Mouse (Mus musculus) testis, postnatal 10 days (tissue): Measurements from ENCODE around the gene Stk17b.
"Not testable (repeated sequence)": the region's sequence is repeated elsewhere in the genome, so short reads cannot be mapped to it uniquely, and the experiment has no call there.

Experiments used
- DNase-seq: peaks from one replicate; pipeline ENCODE4 v3.0.0; 2021; ENCODE audit warnings: low spot score

The Stk17b gene

GRCm38 (mm10) chr1:53782079-53782478 lies 2.9 kb downstream of the Stk17b start:
- DNase-seq, result no peak

GRCm38 (mm10) chr1:53781311-53781710 lies 3.7 kb downstream of the Stk17b start:
- DNase-seq, result no peak

- DNase-seq, result no peak
These were observed 8.7 kb downstream of the Stk17b start for GRCm38 (mm10) chr1:53776176-53776905.

- no peak for DNase-seq
These were observed 9.5 kb downstream of the Stk17b start for GRCm38 (mm10) chr1:53775545-53775944.

- DNase-seq, result no peak
These were observed 10.0 kb downstream of the Stk17b start for GRCm38 (mm10) chr1:53775036-53775435.

- DNase-seq, result no peak
These were observed 10.5 kb downstream of the Stk17b start for GRCm38 (mm10) chr1:53774571-53774970.

GRCm38 (mm10) chr1:53773994-53774393 lies 11.0 kb downstream of the Stk17b start:
- no peak for DNase-seq

- no peak for DNase-seq
These were observed 12.1 kb downstream of the Stk17b start for GRCm38 (mm10) chr1:53772967-53773366.

GRCm38 (mm10) chr1:53771476-53771875 lies 13.5 kb downstream of the Stk17b start:
- no peak for DNase-seq

- DNase-seq, result no peak
These were observed 18.9 kb downstream of the Stk17b start for GRCm38 (mm10) chr1:53766112-53766511.

GRCm38 (mm10) chr1:53757316-53757715 lies 27.7 kb downstream of the Stk17b start:
- no peak for DNase-seq

- DNase-seq, result not testable (repeated sequence)
These were observed 31.5 kb downstream of the Stk17b start for GRCm38 (mm10) chr1:53753501-53753900.

- DNase-seq, result no peak
These were observed 33.9 kb downstream of the Stk17b start for GRCm38 (mm10) chr1:53751144-53751543.

- not testable (repeated sequence) for DNase-seq
These were observed 34.3 kb downstream of the Stk17b start for GRCm38 (mm10) chr1:53750697-53751096.

- not testable (repeated sequence) for DNase-seq
These were observed 35.1 kb downstream of the Stk17b start for GRCm38 (mm10) chr1:53749881-53750385.

- DNase-seq, result no peak
These were observed 36.5 kb downstream of the Stk17b start for GRCm38 (mm10) chr1:53748571-53748970.

GRCm38 (mm10) chr1:53746001-53746400 lies 39.0 kb downstream of the Stk17b start:
- DNase-seq, result no peak

- DNase-seq, result no peak
These were observed 43.1 kb downstream of the Stk17b start for GRCm38 (mm10) chr1:53741742-53742458.

- no peak for DNase-seq
These were observed 44.2 kb downstream of the Stk17b start for GRCm38 (mm10) chr1:53740777-53741336.

GRCm38 (mm10) chr1:53740077-53740776 lies 44.8 kb downstream of the Stk17b start:
- DNase-seq, result not testable (repeated sequence)

- no peak for DNase-seq
These were observed 48.4 kb downstream of the Stk17b start for GRCm38 (mm10) chr1:53736583-53736982.
